In genomic region chr11:21079400-21079799, GRCm38 (mm10) we compare ENCODE assay signal across 18 mouse cellular contexts. TPM values are rescaled to one million over a fixed set of nuclear protein-coding genes. Genes with fewer than 3 reads are reported as not detected.
DNase-seq lines count a peak whose midpoint lies in the region; ATAC-seq and TF ChIP-seq lines count a peak whose summit lies in the region.
"Had no signal": no experiment of that assay in that cellular context is flagged by ENCODE, and none has a peak within 500 bp of the region (broad histone marks: within the 10 kb centered on the region; RNA-seq: fewer than 3 reads in every experiment).

No protein-coding gene starts in this region.

- peaks cover 22% of the 10 kb centered on the region for H3K4me1 ChIP-seq in heart, embryonic 15.5 days (replicated peaks)
- H3K4me1 ChIP-seq in liver, embryonic 16.5 days (ENCODE audit: control insufficient read depth, low read depth, low read length): peaks cover 3% of the 10 kb centered on the region
- H3K4me1 ChIP-seq in liver, embryonic 11.5 days (replicated peaks; ENCODE audit: control insufficient read depth, insufficient read depth, low read length): 0 out of 2 replicates have a peak, but pooled peaks cover 4% of the 10 kb centered on the region
- H3K4me1 ChIP-seq in lung, postnatal 0 days (ENCODE audit: insufficient read depth, low read depth, low read length): peaks cover 5% of the 10 kb centered on the region; the same call in 1 of the 2 replicates
- 0 out of 2 replicates have a peak, but pooled peaks cover 3% of the 10 kb centered on the region for H3K4me1 ChIP-seq in stomach, embryonic 16.5 days (ENCODE audit: control insufficient read depth, insufficient read depth, low read length)
- H3K4me1 ChIP-seq: forebrain, embryonic 12.5 days; neural tube, embryonic 13.5 days had no signal

- H3K9ac ChIP-seq in heart, embryonic 15.5 days: no peak overlapping the region
- H3K9ac ChIP-seq in liver, embryonic 16.5 days (ENCODE audit: low read depth, low read length): no peak overlapping the region
- no peak overlapping the region for H3K9ac ChIP-seq in liver, embryonic 11.5 days (ENCODE audit: low read depth, low read length)
- H3K9ac ChIP-seq in lung, postnatal 0 days (replicated peaks; ENCODE audit: low read depth): no peak overlapping the region
- H3K9ac ChIP-seq in stomach, embryonic 16.5 days (ENCODE audit: low read length): no peak overlapping the region
- H3K9ac ChIP-seq: forebrain, embryonic 12.5 days; neural tube, embryonic 13.5 days had no signal

- H3K27ac ChIP-seq in heart, embryonic 15.5 days: peak overlapping the region; percentile 12; the same call in 1 of the 2 replicates
- no peak overlapping the region for H3K27ac ChIP-seq in liver, embryonic 16.5 days (ENCODE audit: low read length)
- no peak overlapping the region for H3K27ac ChIP-seq in liver, embryonic 11.5 days (ENCODE audit: low read depth, low read length)
- H3K27ac ChIP-seq in lung, postnatal 0 days (ENCODE audit: low read length): peak overlapping the region; percentile 34; the same call in 1 of the 2 replicates
- no peak overlapping the region for H3K27ac ChIP-seq in stomach, embryonic 16.5 days (ENCODE audit: low read length)
- H3K27ac ChIP-seq: forebrain, embryonic 12.5 days; macrophage; neural tube, embryonic 13.5 days had no signal

- no peaks in the 10 kb centered on the region for H3K9me3 ChIP-seq in heart, embryonic 15.5 days (replicated peaks)
- H3K9me3 ChIP-seq in liver, embryonic 16.5 days (replicated peaks; ENCODE audit: control insufficient read depth, low read length): no peaks in the 10 kb centered on the region
- no peaks in the 10 kb centered on the region for H3K9me3 ChIP-seq in liver, embryonic 11.5 days (ENCODE audit: control insufficient read depth, low read length)
- H3K9me3 ChIP-seq in lung, postnatal 0 days (ENCODE audit: low read length): no peaks in the 10 kb centered on the region
- H3K9me3 ChIP-seq in stomach, embryonic 16.5 days (replicated peaks; ENCODE audit: control insufficient read depth, low read length): no peaks in the 10 kb centered on the region
- H3K9me3 ChIP-seq: forebrain, embryonic 12.5 days; neural tube, embryonic 13.5 days had no signal

- peak; percentile 90 for TF ChIP-seq EP300 in lung, postnatal 0 days (IDR thresholded peaks at IDR 0.05)

- H3K4me3 ChIP-seq in heart, embryonic 15.5 days: no peak overlapping the region
- H3K4me3 ChIP-seq in liver, embryonic 16.5 days (ENCODE audit: low read depth, low read length): no peak overlapping the region
- no peak overlapping the region for H3K4me3 ChIP-seq in liver, embryonic 11.5 days (ENCODE audit: low read depth, low read length)
- H3K4me3 ChIP-seq in lung, postnatal 0 days (ENCODE audit: low read depth, low read length): no peak overlapping the region
- no peak overlapping the region for H3K4me3 ChIP-seq in stomach, embryonic 16.5 days (replicated peaks; ENCODE audit: low read length)
- H3K4me3 ChIP-seq: forebrain, embryonic 12.5 days; neural tube, embryonic 13.5 days had no signal

- H3K36me3 ChIP-seq in heart, embryonic 15.5 days: no peaks in the 10 kb centered on the region
- H3K36me3 ChIP-seq in liver, embryonic 16.5 days (ENCODE audit: control insufficient read depth, insufficient read depth): no peaks in the 10 kb centered on the region
- no peaks in the 10 kb centered on the region for H3K36me3 ChIP-seq in liver, embryonic 11.5 days (ENCODE audit: control insufficient read depth, insufficient read depth, low read length)
- H3K36me3 ChIP-seq in lung, postnatal 0 days (ENCODE audit: insufficient read depth, low read length): no peaks in the 10 kb centered on the region
- H3K36me3 ChIP-seq in stomach, embryonic 16.5 days (ENCODE audit: control insufficient read depth, insufficient read depth, low read length): no peaks in the 10 kb centered on the region
- H3K36me3 ChIP-seq: forebrain, embryonic 12.5 days; neural tube, embryonic 13.5 days had no signal

- no peak for TF ChIP-seq CTCF in lung, postnatal 0 days (IDR thresholded peaks at IDR 0.05)

- H3K4me2 ChIP-seq in heart, embryonic 15.5 days: peak overlapping the region; percentile 25
- H3K4me2 ChIP-seq in liver, embryonic 16.5 days (ENCODE audit: low read depth, low read length): no peak overlapping the region; the same call in 1 of the 2 replicates
- H3K4me2 ChIP-seq in liver, embryonic 11.5 days: no peak overlapping the region
- H3K4me2 ChIP-seq in lung, postnatal 0 days (replicated peaks; ENCODE audit: low read depth, low read length): no peak overlapping the region
- no peak overlapping the region for H3K4me2 ChIP-seq in stomach, embryonic 16.5 days (ENCODE audit: low read depth, low read length)
- H3K4me2 ChIP-seq: forebrain, embryonic 12.5 days; midbrain, embryonic 11.5 days; neural tube, embryonic 13.5 days had no signal

- ATAC-seq in heart, embryonic 15.5 days (replicated peaks; ENCODE audit: insufficient number of reproducible peaks, insufficient read depth, low FRiP score, low read depth): no peak
- ATAC-seq in liver, embryonic 16.5 days (ENCODE audit: low read depth): peak; percentile 69
- ATAC-seq in liver, embryonic 11.5 days (replicated peaks; ENCODE audit: low FRiP score): no peak
- ATAC-seq in lung, postnatal 0 days: peak; percentile 76
- peak; percentile 82; the same call in 1 of the 2 replicates for ATAC-seq in stomach, embryonic 16.5 days (ENCODE audit: insufficient read depth, low FRiP score)

- no peak for DNase-seq in heart, adult 9 months (ENCODE audit: low spot score in 2 of 2)
- no peak for DNase-seq in liver, embryonic 11.5 days (ENCODE audit: low spot score)
- peak; percentile 72 for DNase-seq in lung, postnatal 0 days (ENCODE audit: low spot score)
- DNase-seq in cerebellum, adult 9-11 months: no peak
- DNase-seq: cerebellum, adult 11 months; cerebellum, postnatal 36 days; gastrocnemius, postnatal 36 days; kidney, adult 9 months; kidney, postnatal 4 days; right cerebral cortex, postnatal 14 days; thymus, postnatal 4 days had no signal

- no peaks in the 10 kb centered on the region for H3K27me3 ChIP-seq in heart, embryonic 15.5 days
- H3K27me3 ChIP-seq in liver, embryonic 16.5 days (ENCODE audit: control insufficient read depth, insufficient read depth, low read depth, low read length): no peaks in the 10 kb centered on the region
- no peaks in the 10 kb centered on the region; the same call in 1 of the 2 replicates for H3K27me3 ChIP-seq in liver, embryonic 11.5 days (replicated peaks; ENCODE audit: control insufficient read depth, insufficient read depth, low read length)
- no peaks in the 10 kb centered on the region for H3K27me3 ChIP-seq in lung, postnatal 0 days (replicated peaks; ENCODE audit: insufficient read depth, low read length)
- no peaks in the 10 kb centered on the region for H3K27me3 ChIP-seq in stomach, embryonic 16.5 days (ENCODE audit: control insufficient read depth, insufficient read depth, low read length)
- H3K27me3 ChIP-seq: forebrain, embryonic 12.5 days; neural tube, embryonic 13.5 days had no signal

- WGBS in heart, embryonic 15.5 days: 10% methylated on average over 2 of the region's 2 CpGs
- WGBS in liver, embryonic 16.5 days (ENCODE audit: insufficient replicate concordance): 50% methylated on average over 2 of the region's 2 CpGs
- WGBS in liver, embryonic 11.5 days: 55% methylated on average over 2 of the region's 2 CpGs
- WGBS in lung, postnatal 0 days: 8% methylated on average over 2 of the region's 2 CpGs
- WGBS in stomach, embryonic 16.5 days: 27% methylated on average over 2 of the region's 2 CpGs

RNA-seq across cellular contexts. Expression of gene Peli1, which starts 11.7 kb away (rescaled TPM):
- polyA plus RNA-seq in heart, embryonic 15.5 days (2015; fragmentation: Nextera tagmentation; extraction: Ambion mirVana): 19.0 and 24.9 TPM in 2 replicates
- 9.4 and 9.6 TPM in 2 replicates for polyA plus RNA-seq in liver, embryonic 16.5 days (2015; fragmentation: Nextera tagmentation; extraction: Ambion mirVana)
- polyA plus RNA-seq in liver, embryonic 11.5 days (2014; fragmentation: Nextera tagmentation; extraction: Ambion mirVana): 25.2 and 26.7 TPM in 2 replicates
- polyA plus RNA-seq in lung, postnatal 0 days (2015; fragmentation: Nextera tagmentation; extraction: Ambion mirVana): 44.8 and 46.4 TPM in 2 replicates
- polyA plus RNA-seq in stomach, embryonic 16.5 days (2015; fragmentation: Nextera tagmentation; extraction: Ambion mirVana): 21.1 and 24.3 TPM in 2 replicates

Comparison
In these comparisons a context has a peak if more than half of its experiments do, and no peak if none do; other contexts are left out.
1. ATAC-seq: peak in liver, embryonic 16.5 days (single experiment), lung, postnatal 0 days (single experiment) and stomach, embryonic 16.5 days (single experiment); none in heart, embryonic 15.5 days (single experiment) and liver, embryonic 11.5 days (single experiment).
2. H3K27ac ChIP-seq: peak in heart, embryonic 15.5 days (single experiment) and lung, postnatal 0 days (single experiment); none in liver, embryonic 16.5 days (single experiment), liver, embryonic 11.5 days (single experiment) and stomach, embryonic 16.5 days (single experiment).